Mouse (Mus musculus): ENCODE measurements at regions not wholly inside any gene's neighbourhood (a gene's known extent, or its start where the extent isn't known, plus 50 kb on each side); places are given as distances from the start of the nearest gene placed in this dataset.
"Not testable (repeated sequence)": the region's sequence is repeated elsewhere in the genome, so short reads cannot be mapped to it uniquely, and the experiment has no call there.

DNA sequence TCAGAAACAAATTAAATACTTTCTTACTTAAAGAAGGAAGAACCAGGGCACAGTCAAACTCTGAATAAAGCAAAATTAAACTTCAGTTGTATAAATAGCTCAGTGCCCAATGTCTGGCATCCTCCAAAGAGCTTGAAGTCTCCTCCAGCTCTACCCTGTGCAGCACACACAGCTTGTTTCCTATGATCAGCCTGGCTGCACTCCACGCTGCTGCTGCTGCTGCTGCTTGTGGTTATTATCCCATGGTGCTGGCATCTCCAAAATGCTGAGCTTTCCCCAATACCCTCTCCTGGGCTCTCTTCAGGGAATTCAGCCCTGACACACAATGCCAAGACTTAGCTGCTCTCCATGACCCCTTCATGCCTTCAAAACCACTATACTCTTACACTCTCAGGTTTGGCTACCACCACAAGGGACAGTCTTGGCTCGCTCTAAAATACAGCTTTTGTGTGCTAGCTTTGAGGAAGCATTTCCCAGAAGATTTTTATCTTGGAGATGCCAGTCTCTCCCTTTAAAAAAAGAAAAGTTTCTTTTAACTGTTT is 121.0 kb downstream of the Rab10 start:
- 71% methylated on average over 2 of the region's 2 CpGs for WGBS
- not testable (repeated sequence) for H3K4me2 ChIP-seq (replicated peaks; ENCODE audit: low read depth); ATAC-seq; H3K9me3 ChIP-seq (ENCODE audit: control insufficient read depth); H3K27me3 ChIP-seq (replicated peaks; ENCODE audit: control insufficient read depth, insufficient read depth, low read length); H3K27ac ChIP-seq (ENCODE audit: low read depth, low read length); H3K4me3 ChIP-seq (ENCODE audit: low read depth, low read length); H3K36me3 ChIP-seq (ENCODE audit: control insufficient read depth, insufficient read depth); H3K9ac ChIP-seq (ENCODE audit: low read depth, low read length); H3K4me1 ChIP-seq (replicated peaks; ENCODE audit: control insufficient read depth, insufficient read depth, low read length)

DNA sequence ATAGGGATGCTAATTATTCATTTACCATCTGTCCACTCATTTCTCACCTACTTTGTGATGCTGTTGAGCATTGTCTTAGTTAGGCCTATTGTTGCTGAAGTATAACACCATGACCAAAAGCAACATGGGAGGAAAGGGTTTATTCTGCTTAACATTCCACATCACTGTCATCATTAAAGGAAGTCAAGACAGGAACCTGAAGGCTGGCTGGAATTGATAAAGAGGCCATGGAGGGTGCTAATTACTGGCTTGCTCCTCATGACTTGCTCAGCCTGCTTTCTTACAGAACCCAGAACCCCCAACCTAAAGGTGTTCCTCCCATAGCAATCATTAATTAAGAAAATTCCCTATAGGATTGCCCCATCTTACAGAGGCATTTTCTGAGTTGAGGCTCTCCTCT is 121.6 kb downstream of the Rab10 start:
- Histone ChIP-seq H3K4me1 (replicated peaks; ENCODE audit: control insufficient read depth, insufficient read depth, low read length) (no peaks in the 10 kb centered on the region), H3K4me2 (replicated peaks; ENCODE audit: low read depth) (no peak overlapping the region), H3K27ac (ENCODE audit: low read depth, low read length) (no peak overlapping the region), H3K9ac (ENCODE audit: low read depth, low read length) (no peak overlapping the region), H3K36me3 (ENCODE audit: control insufficient read depth, insufficient read depth) (no peaks in the 10 kb centered on the region), H3K9me3 (ENCODE audit: control insufficient read depth) (no peaks in the 10 kb centered on the region), H3K4me3 (ENCODE audit: low read depth, low read length) (no peak overlapping the region), H3K27me3 (replicated peaks; ENCODE audit: control insufficient read depth, insufficient read depth, low read length) (no peaks in the 10 kb centered on the region)
- ATAC-seq = no peak
- no peak for TF ChIP-seq CTCF (IDR thresholded peaks at IDR 0.05; ENCODE audit: low read depth)

DNA sequence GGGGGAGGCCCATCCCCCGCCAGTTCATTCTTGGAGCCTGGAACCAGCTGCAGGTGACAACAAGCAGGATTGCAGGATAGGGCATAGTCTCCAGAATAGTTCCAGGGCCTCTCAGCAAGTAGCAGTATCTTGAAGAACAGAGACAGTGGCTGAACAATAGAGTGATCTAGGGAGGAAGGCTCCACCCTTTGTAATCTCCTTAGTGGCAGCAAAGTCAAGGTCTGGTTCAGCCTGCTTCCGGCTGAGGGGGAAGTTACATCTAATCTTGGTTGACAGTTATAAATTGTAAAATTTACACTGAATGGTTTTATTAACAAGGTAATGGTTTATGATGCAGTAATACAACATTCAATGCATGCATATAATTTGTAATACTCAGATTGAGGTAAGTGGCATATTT is 136.4 kb downstream of the Rab10 start:
- Histone ChIP-seq H3K27me3 (replicated peaks; ENCODE audit: control insufficient read depth, insufficient read depth, low read length) (no peaks in the 10 kb centered on the region), H3K9me3 (ENCODE audit: control insufficient read depth) (no peaks in the 10 kb centered on the region), H3K9ac (ENCODE audit: low read depth, low read length) (no peak overlapping the region), H3K36me3 (ENCODE audit: control insufficient read depth, insufficient read depth) (no peaks in the 10 kb centered on the region), H3K4me1 (replicated peaks; ENCODE audit: control insufficient read depth, insufficient read depth, low read length) (no peaks in the 10 kb centered on the region), H3K4me3 (ENCODE audit: low read depth, low read length) (no peak overlapping the region), H3K27ac (ENCODE audit: low read depth, low read length) (no peak overlapping the region), H3K4me2 (replicated peaks; ENCODE audit: low read depth) (no peak overlapping the region)
- no peak for ATAC-seq
- 64% methylated on average over 2 of the region's 2 CpGs for WGBS
- TF ChIP-seq CTCF (IDR thresholded peaks at IDR 0.05; ENCODE audit: low read depth) = no peak

DNA sequence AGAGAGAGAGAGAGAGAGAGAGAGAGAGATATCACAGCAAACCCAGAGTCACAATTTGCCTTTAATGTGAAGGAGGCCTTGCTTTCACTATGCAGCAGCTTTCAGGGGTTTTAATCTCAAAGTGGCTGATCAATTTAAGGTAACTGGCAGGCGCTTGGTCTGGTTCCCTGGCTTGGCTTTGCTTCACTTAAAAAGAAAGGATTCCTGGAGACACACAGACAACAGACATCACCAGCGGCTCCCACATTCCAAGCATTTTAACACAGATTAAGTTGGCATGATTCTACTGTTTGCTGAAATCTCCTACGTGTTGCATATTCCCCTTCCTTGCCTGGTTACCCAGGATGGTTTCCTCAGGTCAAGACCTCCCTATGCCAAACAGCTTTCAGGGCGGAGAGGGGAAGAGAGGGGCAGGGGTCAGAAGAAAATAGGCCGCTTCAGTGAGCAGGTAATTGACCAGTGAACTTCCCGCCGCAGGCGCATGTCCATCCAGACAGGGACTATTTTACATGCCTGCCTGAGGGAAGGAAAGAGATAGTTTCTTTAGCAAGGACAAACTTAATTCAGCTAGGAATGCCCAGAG is 140.0 kb downstream of the Rab10 start:
- not testable (repeated sequence) for ATAC-seq; H3K4me1 ChIP-seq (replicated peaks; ENCODE audit: control insufficient read depth, insufficient read depth, low read length); H3K4me3 ChIP-seq (ENCODE audit: low read depth, low read length); H3K36me3 ChIP-seq (ENCODE audit: control insufficient read depth, insufficient read depth); H3K27me3 ChIP-seq (replicated peaks; ENCODE audit: control insufficient read depth, insufficient read depth, low read length); H3K4me2 ChIP-seq (replicated peaks; ENCODE audit: low read depth); H3K27ac ChIP-seq (ENCODE audit: low read depth, low read length); H3K9me3 ChIP-seq (ENCODE audit: control insufficient read depth); H3K9ac ChIP-seq (ENCODE audit: low read depth, low read length)
- WGBS = 50% methylated on average over 8 of the region's 8 CpGs

DNA sequence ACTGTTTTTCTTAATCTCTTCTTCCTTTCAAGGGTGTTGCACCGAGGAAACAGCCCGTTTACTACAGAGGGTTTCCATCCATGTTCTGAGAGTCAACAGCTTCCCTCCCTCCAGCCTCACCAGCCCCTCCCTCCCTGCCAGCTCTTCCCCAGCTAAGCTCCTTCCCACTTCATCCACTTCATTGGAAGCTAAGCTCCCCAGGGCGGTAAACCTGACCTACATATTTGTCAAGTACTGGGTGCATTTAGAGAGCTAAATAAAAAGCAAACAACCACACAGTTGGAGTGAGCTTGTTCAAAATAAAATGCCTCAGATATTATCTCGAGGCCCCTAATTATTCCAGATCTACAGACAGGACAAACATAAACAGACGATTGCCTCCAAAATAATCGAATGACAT is 148.1 kb downstream of the Rab10 start:
- H3K9ac ChIP-seq (ENCODE audit: low read depth, low read length); H3K4me1 ChIP-seq (replicated peaks; ENCODE audit: control insufficient read depth, insufficient read depth, low read length); H3K27ac ChIP-seq (ENCODE audit: low read depth, low read length); H3K4me3 ChIP-seq (ENCODE audit: low read depth, low read length); H3K36me3 ChIP-seq (ENCODE audit: control insufficient read depth, insufficient read depth); H3K9me3 ChIP-seq (ENCODE audit: control insufficient read depth); ATAC-seq; H3K27me3 ChIP-seq (replicated peaks; ENCODE audit: control insufficient read depth, insufficient read depth, low read length); H3K4me2 ChIP-seq (replicated peaks; ENCODE audit: low read depth): not testable (repeated sequence)
- 56% methylated on average over 6 of the region's 6 CpGs for WGBS

DNA sequence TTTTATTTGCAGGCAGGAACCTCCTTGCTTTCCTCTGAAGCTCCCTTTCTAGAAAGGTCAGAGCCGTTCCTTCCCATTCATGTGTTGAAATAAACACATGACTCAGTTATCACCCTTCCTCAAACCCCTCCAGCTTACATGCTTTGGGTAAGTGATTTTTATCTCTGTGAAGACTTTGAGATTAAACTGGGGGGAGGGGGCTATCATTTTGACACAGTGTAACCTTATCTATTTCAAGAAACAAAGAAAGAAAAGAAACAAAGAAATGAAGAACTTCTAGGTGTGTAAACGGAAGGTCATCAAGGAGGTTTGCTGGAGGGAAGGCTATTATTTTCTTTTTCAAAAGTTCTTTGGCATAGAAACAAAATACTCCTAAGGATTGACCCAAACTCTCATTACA is 151.0 kb downstream of the Rab10 start:
- not testable (repeated sequence) for H3K27me3 ChIP-seq (replicated peaks; ENCODE audit: control insufficient read depth, insufficient read depth, low read length); H3K9ac ChIP-seq (ENCODE audit: low read depth, low read length); H3K36me3 ChIP-seq (ENCODE audit: control insufficient read depth, insufficient read depth); H3K4me3 ChIP-seq (ENCODE audit: low read depth, low read length); ATAC-seq; H3K27ac ChIP-seq (ENCODE audit: low read depth, low read length); H3K4me1 ChIP-seq (replicated peaks; ENCODE audit: control insufficient read depth, insufficient read depth, low read length); H3K4me2 ChIP-seq (replicated peaks; ENCODE audit: low read depth); H3K9me3 ChIP-seq (ENCODE audit: control insufficient read depth)
- WGBS = 57% methylated on average over 2 of the region's 2 CpGs

DNA sequence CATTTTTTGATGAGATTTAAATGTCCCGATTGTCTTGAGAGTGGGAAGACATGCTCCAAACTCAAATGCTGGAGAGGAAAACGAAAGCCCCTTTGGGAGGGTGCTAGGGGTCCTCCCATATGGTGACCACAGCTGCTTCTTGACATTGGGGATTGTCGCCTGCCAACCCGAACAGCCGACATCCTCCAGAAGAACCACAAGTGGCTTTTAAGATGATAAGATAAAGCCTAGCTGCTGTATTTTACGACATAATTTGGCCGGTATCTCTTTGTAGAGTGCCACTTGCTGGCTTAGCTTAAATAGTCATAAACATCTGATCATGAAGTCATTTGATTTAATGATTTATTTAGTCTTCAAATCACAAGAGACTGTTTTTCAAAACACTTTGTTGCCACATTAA is 156.1 kb downstream of the Rab10 start:
- not testable (repeated sequence) for H3K4me2 ChIP-seq (replicated peaks; ENCODE audit: low read depth); H3K27ac ChIP-seq (ENCODE audit: low read depth, low read length); H3K4me1 ChIP-seq (replicated peaks; ENCODE audit: control insufficient read depth, insufficient read depth, low read length); ATAC-seq; H3K36me3 ChIP-seq (ENCODE audit: control insufficient read depth, insufficient read depth); H3K9ac ChIP-seq (ENCODE audit: low read depth, low read length); H3K27me3 ChIP-seq (replicated peaks; ENCODE audit: control insufficient read depth, insufficient read depth, low read length); H3K4me3 ChIP-seq (ENCODE audit: low read depth, low read length); H3K9me3 ChIP-seq (ENCODE audit: control insufficient read depth)
- WGBS = 29% methylated on average over 5 of the region's 7 CpGs

DNA sequence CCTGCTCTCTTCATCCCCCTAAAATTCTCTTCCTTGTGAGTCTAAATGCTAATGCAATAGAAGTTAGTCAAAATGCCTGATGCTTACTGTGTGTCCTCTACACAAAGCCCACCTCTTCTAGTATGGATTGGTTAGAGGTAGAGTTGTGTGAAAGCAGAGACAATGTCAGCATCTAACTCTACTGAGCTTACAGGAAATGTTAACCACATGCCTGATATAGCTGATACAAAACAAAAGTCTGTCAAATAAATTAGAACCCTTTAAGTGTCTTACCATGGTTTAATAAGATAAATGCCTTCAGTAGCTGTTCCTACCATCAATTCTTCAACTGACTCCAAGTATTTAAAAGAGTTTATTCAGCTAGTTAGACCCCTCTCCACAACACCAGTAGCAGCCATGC is 177.2 kb downstream of the Rab10 start:
- not testable (repeated sequence) for H3K27ac ChIP-seq (ENCODE audit: low read depth, low read length); H3K4me1 ChIP-seq (replicated peaks; ENCODE audit: control insufficient read depth, insufficient read depth, low read length); H3K4me2 ChIP-seq (replicated peaks; ENCODE audit: low read depth); ATAC-seq; H3K4me3 ChIP-seq (ENCODE audit: low read depth, low read length); H3K9me3 ChIP-seq (ENCODE audit: control insufficient read depth); H3K36me3 ChIP-seq (ENCODE audit: control insufficient read depth, insufficient read depth); H3K9ac ChIP-seq (ENCODE audit: low read depth, low read length); H3K27me3 ChIP-seq (replicated peaks; ENCODE audit: control insufficient read depth, insufficient read depth, low read length)

DNA sequence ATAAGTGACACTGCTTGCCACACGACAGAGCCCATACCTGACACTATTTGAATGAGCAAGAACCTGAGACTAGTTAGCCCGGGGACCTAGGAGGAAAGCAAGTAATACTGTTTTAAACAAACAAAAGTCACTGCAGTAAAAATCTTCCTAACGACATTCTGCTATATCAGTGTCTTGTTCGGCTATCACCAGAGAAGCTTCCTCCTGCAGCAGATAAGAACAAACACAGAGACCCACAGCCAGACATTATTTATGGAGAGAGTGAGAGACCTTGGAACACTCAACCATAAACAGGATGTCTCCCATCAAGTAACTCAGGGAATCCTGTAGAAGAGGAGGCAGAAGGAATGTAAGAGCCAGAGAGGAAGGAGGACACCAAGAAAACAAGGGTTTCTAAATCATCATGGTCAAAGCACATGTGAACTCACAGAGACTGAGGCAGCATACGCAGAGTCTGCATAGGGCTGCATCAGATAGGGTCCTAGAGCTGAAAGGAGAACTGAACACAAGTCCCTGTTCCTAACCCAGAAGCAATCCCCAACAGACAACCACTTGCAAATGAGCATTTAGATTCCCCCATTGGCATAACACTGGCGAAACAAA is 178.5 kb downstream of the Rab10 start:
- not testable (repeated sequence) for H3K27me3 ChIP-seq (replicated peaks; ENCODE audit: control insufficient read depth, insufficient read depth, low read length); ATAC-seq; H3K4me3 ChIP-seq (ENCODE audit: low read depth, low read length); H3K9ac ChIP-seq (ENCODE audit: low read depth, low read length); H3K9me3 ChIP-seq (ENCODE audit: control insufficient read depth); H3K36me3 ChIP-seq (ENCODE audit: control insufficient read depth, insufficient read depth); H3K4me1 ChIP-seq (replicated peaks; ENCODE audit: control insufficient read depth, insufficient read depth, low read length); H3K27ac ChIP-seq (ENCODE audit: low read depth, low read length); H3K4me2 ChIP-seq (replicated peaks; ENCODE audit: low read depth)
- WGBS = 64% methylated on average over 6 of the region's 6 CpGs
